Mouse (Mus musculus): ENCODE measurements around the gene Sox8. TPM values are rescaled to one million over a fixed set of nuclear protein-coding genes. Genes with fewer than 3 reads are reported as not detected.

Sox8 gene
- polyA plus RNA-seq, 1 experiment from 2014 or later: 8.0 TPM

- no peak overlapping the region for H3K4me3 ChIP-seq (ENCODE audit: low read depth, low read length)
- no peaks in the 10 kb centered on the region for H3K36me3 ChIP-seq (ENCODE audit: control insufficient read depth, insufficient read depth, low read length)
- H3K4me2 ChIP-seq (replicated peaks; ENCODE audit: low read depth, low read length): no peak overlapping the region
- no peak overlapping the region for H3K9ac ChIP-seq (replicated peaks; ENCODE audit: low read depth, low read length)
- 85% methylated on average over 11 of the region's 11 CpGs for WGBS
- ATAC-seq (ENCODE audit: insufficient number of reproducible peaks, insufficient read depth, low FRiP score, low read depth): no peak
- no peak overlapping the region for H3K27ac ChIP-seq (ENCODE audit: low read length)
- no peaks in the 10 kb centered on the region for H3K9me3 ChIP-seq (ENCODE audit: control insufficient read depth, low read depth, low read length)
- no peaks in the 10 kb centered on the region for H3K27me3 ChIP-seq (ENCODE audit: control insufficient read depth, insufficient read depth, low read length)
- peaks cover 20% of the 10 kb centered on the region for H3K4me1 ChIP-seq (ENCODE audit: control insufficient read depth, insufficient read depth, low read length)
Observed at GRCm38 (mm10) chr17:25608137-25608785, 37.8 kb upstream of the Sox8 start.

GRCm38 (mm10) chr17:25604234-25604633, 33.7 kb upstream of the Sox8 start:
- Histone ChIP-seq H3K9me3 (ENCODE audit: control insufficient read depth, low read depth, low read length) (no peaks in the 10 kb centered on the region), H3K4me2 (replicated peaks; ENCODE audit: low read depth, low read length) (no peak overlapping the region), H3K27ac (ENCODE audit: low read length) (no peak overlapping the region), H3K4me3 (ENCODE audit: low read depth, low read length) (no peak overlapping the region), H3K9ac (replicated peaks; ENCODE audit: low read depth, low read length) (no peak overlapping the region), H3K4me1 (ENCODE audit: control insufficient read depth, insufficient read depth, low read length) (peaks cover 7% of the 10 kb centered on the region; the same call in 1 of the 2 replicates), H3K36me3 (ENCODE audit: control insufficient read depth, insufficient read depth, low read length) (no peaks in the 10 kb centered on the region), H3K27me3 (ENCODE audit: control insufficient read depth, insufficient read depth, low read length) (no peaks in the 10 kb centered on the region)
- no peak for ATAC-seq (ENCODE audit: insufficient number of reproducible peaks, insufficient read depth, low FRiP score, low read depth)
- 21% methylated on average over 5 of the region's 5 CpGs for WGBS

- H3K4me3 ChIP-seq (ENCODE audit: low read depth, low read length): no peak overlapping the region
- no peak overlapping the region for H3K27ac ChIP-seq (ENCODE audit: low read length)
- peak; percentile 46; the same call in 1 of the 2 replicates for ATAC-seq (ENCODE audit: insufficient number of reproducible peaks, insufficient read depth, low FRiP score, low read depth)
- no peak overlapping the region for H3K4me2 ChIP-seq (replicated peaks; ENCODE audit: low read depth, low read length)
- no peaks in the 10 kb centered on the region for H3K27me3 ChIP-seq (ENCODE audit: control insufficient read depth, insufficient read depth, low read length)
- H3K36me3 ChIP-seq (ENCODE audit: control insufficient read depth, insufficient read depth, low read length): no peaks in the 10 kb centered on the region
- H3K9ac ChIP-seq (replicated peaks; ENCODE audit: low read depth, low read length): no peak overlapping the region
- H3K9me3 ChIP-seq (ENCODE audit: control insufficient read depth, low read depth, low read length): no peaks in the 10 kb centered on the region
- peaks cover 6% of the 10 kb centered on the region; the same call in 1 of the 2 replicates for H3K4me1 ChIP-seq (ENCODE audit: control insufficient read depth, insufficient read depth, low read length)
- 67% methylated on average over 8 of the region's 8 CpGs for WGBS
Observed at GRCm38 (mm10) chr17:25602366-25602765, 31.9 kb upstream of the Sox8 start.

GRCm38 (mm10) chr17:25597537-25597936, 27.1 kb upstream of the Sox8 start:
- Histone ChIP-seq H3K27me3 (ENCODE audit: control insufficient read depth, insufficient read depth, low read length) (no peaks in the 10 kb centered on the region), H3K4me2 (replicated peaks; ENCODE audit: low read depth, low read length) (no peak overlapping the region), H3K9me3 (ENCODE audit: control insufficient read depth, low read depth, low read length) (no peaks in the 10 kb centered on the region), H3K9ac (replicated peaks; ENCODE audit: low read depth, low read length) (no peak overlapping the region), H3K4me1 (ENCODE audit: control insufficient read depth, insufficient read depth, low read length) (no peaks in the 10 kb centered on the region), H3K36me3 (ENCODE audit: control insufficient read depth, insufficient read depth, low read length) (no peaks in the 10 kb centered on the region; the same call in 1 of the 2 replicates), H3K4me3 (ENCODE audit: low read depth, low read length) (no peak overlapping the region), H3K27ac (ENCODE audit: low read length) (no peak overlapping the region)
- ATAC-seq (ENCODE audit: insufficient number of reproducible peaks, insufficient read depth, low FRiP score, low read depth): no peak
- 74% methylated on average over 3 of the region's 3 CpGs for WGBS

- Histone ChIP-seq H3K4me3 (ENCODE audit: low read depth, low read length) (no peak overlapping the region), H3K27me3 (ENCODE audit: control insufficient read depth, insufficient read depth, low read length) (no peaks in the 10 kb centered on the region), H3K4me2 (replicated peaks; ENCODE audit: low read depth, low read length) (no peak overlapping the region), H3K27ac (ENCODE audit: low read length) (no peak overlapping the region), H3K4me1 (ENCODE audit: control insufficient read depth, insufficient read depth, low read length) (no peaks in the 10 kb centered on the region), H3K36me3 (ENCODE audit: control insufficient read depth, insufficient read depth, low read length) (no peaks in the 10 kb centered on the region; the same call in 1 of the 2 replicates), H3K9ac (replicated peaks; ENCODE audit: low read depth, low read length) (no peak overlapping the region), H3K9me3 (ENCODE audit: control insufficient read depth, low read depth, low read length) (no peaks in the 10 kb centered on the region)
- no peak for ATAC-seq (ENCODE audit: insufficient number of reproducible peaks, insufficient read depth, low FRiP score, low read depth)
- WGBS: 79% methylated on average over 5 of the region's 5 CpGs
Observed at GRCm38 (mm10) chr17:25595495-25595894, 25.0 kb upstream of the Sox8 start.

GRCm38 (mm10) chr17:25593411-25594261, 23.1 kb upstream of the Sox8 start:
- whole genome bisulfite sequencing: 49% methylated on average over 22 of the region's 22 CpGs
- Histone ChIP-seq H3K4me3 (ENCODE audit: low read depth, low read length) (no peak overlapping the region), H3K27me3 (ENCODE audit: control insufficient read depth, insufficient read depth, low read length) (no peaks in the 10 kb centered on the region), H3K4me2 (replicated peaks; ENCODE audit: low read depth, low read length) (no peak overlapping the region), H3K36me3 (ENCODE audit: control insufficient read depth, insufficient read depth, low read length) (peaks cover 9% of the 10 kb centered on the region; the same call in 1 of the 2 replicates), H3K9ac (replicated peaks; ENCODE audit: low read depth, low read length) (no peak overlapping the region), H3K27ac (ENCODE audit: low read length) (no peak overlapping the region), H3K4me1 (ENCODE audit: control insufficient read depth, insufficient read depth, low read length) (no peaks in the 10 kb centered on the region), H3K9me3 (ENCODE audit: control insufficient read depth, low read depth, low read length) (no peaks in the 10 kb centered on the region)
- ATAC-seq (ENCODE audit: insufficient number of reproducible peaks, insufficient read depth, low FRiP score, low read depth): no peak

- 93% methylated on average over 6 of the region's 6 CpGs for WGBS
- peaks cover 9% of the 10 kb centered on the region; the same call in 1 of the 2 replicates for H3K36me3 ChIP-seq (ENCODE audit: control insufficient read depth, insufficient read depth, low read length)
- no peaks in the 10 kb centered on the region for H3K27me3 ChIP-seq (ENCODE audit: control insufficient read depth, insufficient read depth, low read length)
- no peak for ATAC-seq (ENCODE audit: insufficient number of reproducible peaks, insufficient read depth, low FRiP score, low read depth)
- H3K9me3 ChIP-seq (ENCODE audit: control insufficient read depth, low read depth, low read length): no peaks in the 10 kb centered on the region
- H3K27ac ChIP-seq (ENCODE audit: low read length): no peak overlapping the region
- no peaks in the 10 kb centered on the region for H3K4me1 ChIP-seq (ENCODE audit: control insufficient read depth, insufficient read depth, low read length)
- H3K4me3 ChIP-seq (ENCODE audit: low read depth, low read length): no peak overlapping the region
- H3K9ac ChIP-seq (replicated peaks; ENCODE audit: low read depth, low read length): no peak overlapping the region
- H3K4me2 ChIP-seq (replicated peaks; ENCODE audit: low read depth, low read length): no peak overlapping the region
Observed at GRCm38 (mm10) chr17:25592336-25592735, 21.9 kb upstream of the Sox8 start.

GRCm38 (mm10) chr17:25590985-25591384, 20.5 kb upstream of the Sox8 start:
- H3K36me3 ChIP-seq (ENCODE audit: control insufficient read depth, insufficient read depth, low read length): peaks cover 9% of the 10 kb centered on the region; the same call in 1 of the 2 replicates

More at GRCm38 (mm10) chr17:25590985-25591384, 20.5 kb upstream of the Sox8 start:
- no peaks in the 10 kb centered on the region for H3K9me3 ChIP-seq (ENCODE audit: control insufficient read depth, low read depth, low read length)
- no peaks in the 10 kb centered on the region for H3K27me3 ChIP-seq (ENCODE audit: control insufficient read depth, insufficient read depth, low read length)
- WGBS: 77% methylated on average over 4 of the region's 4 CpGs
- no peak for ATAC-seq (ENCODE audit: insufficient number of reproducible peaks, insufficient read depth, low FRiP score, low read depth)
- no peak overlapping the region for H3K4me3 ChIP-seq (ENCODE audit: low read depth, low read length)
- no peak overlapping the region for H3K27ac ChIP-seq (ENCODE audit: low read length)
- H3K4me2 ChIP-seq (replicated peaks; ENCODE audit: low read depth, low read length): no peak overlapping the region
- no peaks in the 10 kb centered on the region for H3K4me1 ChIP-seq (ENCODE audit: control insufficient read depth, insufficient read depth, low read length)
- no peak overlapping the region for H3K9ac ChIP-seq (replicated peaks; ENCODE audit: low read depth, low read length)

All from stomach, embryonic 14.5 days (tissue).